Mouse (Mus musculus): ENCODE results near the gene Chkb.

DNA sequence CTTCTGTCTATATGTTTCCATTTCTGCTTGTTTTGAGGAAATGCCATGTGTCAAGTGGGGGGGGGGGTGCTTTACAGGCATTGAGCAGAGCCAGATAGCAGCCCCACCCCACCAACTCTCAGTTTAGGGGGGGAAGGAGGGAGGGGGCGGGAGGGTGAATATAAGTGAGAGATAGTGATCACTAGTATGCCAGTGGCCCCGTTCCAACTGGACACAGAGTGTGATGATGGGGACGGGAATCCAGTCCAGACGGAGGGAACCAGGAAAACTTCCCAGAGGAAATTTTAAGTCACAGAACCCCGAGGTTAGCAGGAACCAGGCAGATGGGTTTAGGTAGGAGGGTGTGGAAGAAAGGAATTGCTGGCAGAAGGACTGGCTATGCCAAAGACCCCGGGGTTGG lies 25.9 kb upstream of the Chkb start:
- TF ChIP-seq TAL1 (IDR thresholded peaks at IDR 0.05; ENCODE audit: low read length) = no peak
- no peak for TF ChIP-seq GATA1 (IDR thresholded peaks at IDR 0.05; ENCODE audit: low read length)

All from erythroblast, embryonic 14.5 days (primary cell).